Mouse (Mus musculus): Measurements from ENCODE around the gene B3gnt8.

GRCm38 (mm10) chr7:25658657-25659472, 32.4 kb downstream of the B3gnt8 start, which contains the start of the genes Bckdha and Exosc5:
- no peak for TF ChIP-seq CTCF (IDR thresholded peaks at IDR 0.05; ENCODE audit: insufficient read depth, low read length)
- peak; percentile 92; the same call in 1 of the 2 replicates for TF ChIP-seq POLR2A (IDR thresholded peaks at IDR 0.05; ENCODE audit: borderline replicate concordance, extremely low read depth, low read depth, low read length)

All from lung, adult 2 months (tissue).